Mouse (Mus musculus) granulocyte monocyte progenitor cell, adult 5-6 weeks (primary cell): ENCODE measurements around the gene Allc. TPM values are rescaled to one million over a fixed set of nuclear protein-coding genes. Genes with fewer than 3 reads are reported as not detected.

Experiments
- ATAC-seq: replicated peaks from 2 replicates; pipeline ENCODE4 v1.8.0; 2016; ENCODE audit warnings: mild to moderate bottlenecking, moderate TSS enrichment, inconsistent platforms; ENCODE audit not compliant: poor library complexity, severe bottlenecking
- total RNA-seq, 2 experiments: library from RNA; stranded (forward) in 1 of 2; stranded (reverse) in 1 of 2; fragments of 200-712, 200-1000 nt in 1 of 2; fragments of >200 nt in 1 of 2; fragmentation: Nextera tagmentation in 1 of 2; gene quantifications; 2 replicates each; pipeline ENCODE4 v1.2.3; 2014 to 2017

The Allc gene
- not detected in 2 replicates for total RNA-seq (2014; fragmentation: Nextera tagmentation)
- total RNA-seq (2017), result not detected in 2 replicates

GRCm38 (mm10) chr12:28582423-28582822 lies at the start of gene Allc:
Gene Allc (minus strand): TSS chr12:28582523.
- no peak for ATAC-seq

GRCm38 (mm10) chr12:28628436-28628835 lies 46.1 kb upstream of the Allc start:
- no peak for ATAC-seq

- 0 out of 2 replicates have a peak, but pooled peaks have one; percentile 8 for ATAC-seq
Observed at GRCm38 (mm10) chr12:28627092-28627491, 44.8 kb upstream of the Allc start.

- ATAC-seq, result no peak
Observed at GRCm38 (mm10) chr12:28625407-28625806, 43.1 kb upstream of the Allc start.

GRCm38 (mm10) chr12:28624251-28624650 lies 41.9 kb upstream of the Allc start:
- no peak for ATAC-seq

- no peak for ATAC-seq
Observed at GRCm38 (mm10) chr12:28623195-28623594, 40.9 kb upstream of the Allc start, which contains the start of gene Colec11. Gene Colec11 (minus strand): TSS chr12:28623377.

GRCm38 (mm10) chr12:28622641-28623040 lies 40.3 kb upstream of the Allc start:
- ATAC-seq, result no peak

GRCm38 (mm10) chr12:28622167-28622532 lies 39.8 kb upstream of the Allc start:
- no peak for ATAC-seq

- no peak for ATAC-seq
Observed at GRCm38 (mm10) chr12:28621451-28622166, 39.3 kb upstream of the Allc start.

- ATAC-seq, result no peak
Observed at GRCm38 (mm10) chr12:28617297-28617696, 35.0 kb upstream of the Allc start.

GRCm38 (mm10) chr12:28614401-28614800 lies 32.1 kb upstream of the Allc start:
- ATAC-seq, result no peak

- ATAC-seq, result no peak
Observed at GRCm38 (mm10) chr12:28612391-28612790, 30.1 kb upstream of the Allc start.

GRCm38 (mm10) chr12:28607546-28608305 lies 25.4 kb upstream of the Allc start:
- ATAC-seq, result no peak

- no peak for ATAC-seq
Observed at GRCm38 (mm10) chr12:28603494-28603893, 21.2 kb upstream of the Allc start.

- ATAC-seq, result no peak
Observed at GRCm38 (mm10) chr12:28602259-28602658, 19.9 kb upstream of the Allc start.

GRCm38 (mm10) chr12:28598526-28598991 lies 16.2 kb upstream of the Allc start:
- ATAC-seq, result no peak

- ATAC-seq, result no peak
Observed at GRCm38 (mm10) chr12:28598110-28598509, 15.8 kb upstream of the Allc start.

- no peak for ATAC-seq
Observed at GRCm38 (mm10) chr12:28597699-28598098, 15.4 kb upstream of the Allc start.

- no peak for ATAC-seq
Observed at GRCm38 (mm10) chr12:28596851-28597250, 14.5 kb upstream of the Allc start.

GRCm38 (mm10) chr12:28590428-28590827 lies 8.1 kb upstream of the Allc start:
- ATAC-seq, result no peak

- peak; percentile 92 for ATAC-seq
Observed at GRCm38 (mm10) chr12:28589090-28589868, 7.0 kb upstream of the Allc start.
